Mouse (Mus musculus) neural tube, embryonic 12.5 days (tissue): ENCODE results near the gene Sgcd. TPM values are rescaled to one million over a fixed set of nuclear protein-coding genes. Genes with fewer than 3 reads are reported as not detected.
A peak's percentile ranks its signal among the peaks of the same experiment; 100 is the strongest.
"Not testable (repeated sequence)": the region's sequence is repeated elsewhere in the genome, so short reads cannot be mapped to it uniquely, and the experiment has no call there.

Experiments used
- ATAC-seq: fragments of 200-750 bp; cut with Nextera tagmentation; 2 replicates; pipeline ENCODE4 v1.8.0; 2017; ENCODE audit warnings: low read depth, mild to moderate bottlenecking, moderate TSS enrichment, moderate library complexity; ENCODE audit not compliant: low FRiP score
- H3K27ac ChIP-seq: fragments of 300-500 bp; sonication (generic); 2 replicates; pipeline ENCODE4 v1.5.1; 2016
- H3K27me3 ChIP-seq: fragments of 300-500 bp; sonication (generic); replicated peaks from 2 replicates; pipeline ENCODE4 v1.6.1; 2016; ENCODE audit warnings: mild to moderate bottlenecking
- H3K36me3 ChIP-seq: fragments of 300-500 bp; sonication (generic); 2 replicates; pipeline ENCODE4 v1.6.1; 2016; ENCODE audit warnings: mild to moderate bottlenecking
- H3K4me1 ChIP-seq: fragments of 300-500 bp; sonication (generic); 2 replicates; pipeline ENCODE4 v1.6.1; 2016
- H3K4me2 ChIP-seq: fragments of 300-500 bp; sonication (generic); replicated peaks from 2 replicates; pipeline ENCODE4 v1.6.1; 2016; ENCODE audit warnings: mild to moderate bottlenecking
- H3K4me3 ChIP-seq: fragments of 300-500 bp; sonication (generic); 2 replicates; pipeline ENCODE4 v1.5.1; 2016
- H3K9ac ChIP-seq: fragments of 300-500 bp; sonication (generic); 2 replicates; pipeline ENCODE4 v1.6.1; 2016; ENCODE audit warnings: mild to moderate bottlenecking
- H3K9me3 ChIP-seq: fragments of 300-500 bp; sonication (generic); 2 replicates; pipeline ENCODE4 v1.6.1; 2016; ENCODE audit warnings: mild to moderate bottlenecking
- WGBS: fragments of 180-500 bp; shearing (Covaris S2); methylation state at CpG from one replicate; pipeline ENCODE4 v1.1.7; 2016; 5-methylcytosine and 5-hydroxymethylcytosine counted together
- polyA plus RNA-seq: library from polyadenylated mRNA; unstranded; fragments of >200 nt; fragmentation: Nextera tagmentation; extraction: Ambion mirVana; gene quantifications from 2 replicates; pipeline ENCODE4 v1.2.1, GENCODE M21; 2016

The Sgcd gene
- polyA plus RNA-seq, 1 experiment from 2014 or later = 2.6 TPM

DNA sequence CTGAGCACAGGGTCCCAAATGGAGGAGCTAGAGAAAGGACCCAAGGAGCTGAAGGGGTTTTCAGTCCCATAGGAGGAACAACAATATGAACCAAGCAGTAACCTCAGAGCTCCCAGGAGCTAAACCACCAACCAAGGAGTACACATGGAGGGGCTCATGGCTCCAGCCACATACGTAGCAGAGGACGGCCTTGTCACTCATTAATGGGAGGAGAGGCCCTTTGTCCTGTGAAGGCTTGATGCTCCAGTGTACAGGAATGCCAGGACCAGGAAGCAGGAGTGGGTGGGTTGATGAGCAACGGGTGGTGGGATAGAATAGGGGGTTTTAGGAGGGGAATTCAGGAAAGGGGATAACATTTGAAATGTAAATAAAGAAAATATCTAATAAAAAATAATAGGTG is 225.2 kb downstream of the Sgcd start:
- not testable (repeated sequence) for H3K9ac ChIP-seq, H3K27ac ChIP-seq, H3K4me2 ChIP-seq, H3K36me3 ChIP-seq, H3K4me3 ChIP-seq, H3K27me3 ChIP-seq, H3K9me3 ChIP-seq, ATAC-seq, H3K4me1 ChIP-seq
- 86% methylated on average over 3 of the region's 3 CpGs for WGBS

DNA sequence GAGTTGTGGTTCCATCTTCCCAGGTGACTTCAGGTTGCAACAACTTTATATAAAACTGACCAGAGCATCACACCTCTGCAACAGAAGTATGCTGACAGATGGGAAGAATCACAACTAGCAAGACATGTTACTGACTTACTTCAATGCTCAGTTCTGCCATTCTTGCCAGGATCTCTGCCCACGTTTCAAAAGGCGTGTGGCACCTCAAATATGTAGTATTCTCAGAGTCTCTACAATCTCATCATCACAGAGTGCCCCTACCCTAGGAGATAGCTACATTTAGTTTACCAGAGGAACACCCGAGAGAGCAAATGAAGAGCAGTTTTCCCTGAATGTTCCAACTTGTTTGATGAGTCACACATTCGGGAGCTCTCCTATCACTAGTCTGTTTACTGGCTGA is 229.8 kb downstream of the Sgcd start:
- 88% methylated on average over 4 of the region's 4 CpGs for WGBS
- H3K4me1 ChIP-seq = no peaks in the 10 kb centered on the region
- ATAC-seq = no peak
- H3K27ac ChIP-seq = no peak overlapping the region
- H3K9me3 ChIP-seq = no peaks in the 10 kb centered on the region
- H3K4me3 ChIP-seq = no peak overlapping the region
- no peaks in the 10 kb centered on the region for H3K27me3 ChIP-seq
- H3K9ac ChIP-seq = no peak overlapping the region
- H3K4me2 ChIP-seq = no peak overlapping the region
- no peaks in the 10 kb centered on the region for H3K36me3 ChIP-seq

DNA sequence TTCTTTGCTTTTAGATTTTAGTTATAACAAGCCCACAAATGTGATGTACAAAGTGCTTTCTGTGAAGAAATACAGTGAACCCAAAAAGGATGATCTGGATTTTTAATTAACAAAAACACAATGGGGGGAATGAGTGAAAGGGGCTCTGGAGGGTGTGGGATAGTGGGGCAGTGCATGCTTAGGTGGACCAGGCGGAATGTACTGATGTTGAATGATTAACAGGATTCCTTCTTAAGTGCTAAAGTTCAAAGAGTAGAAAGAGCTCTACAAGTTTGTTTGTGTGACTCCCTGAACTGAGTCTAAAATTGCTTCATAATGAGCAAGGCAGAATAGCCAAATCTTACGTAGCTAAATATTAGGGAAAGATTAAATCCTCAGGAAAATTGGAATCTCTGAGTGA is 246.0 kb downstream of the Sgcd start:
- Histone ChIP-seq H3K4me1 (no peaks in the 10 kb centered on the region), H3K36me3 (no peaks in the 10 kb centered on the region), H3K4me2 (no peak overlapping the region), H3K27ac (no peak overlapping the region), H3K9ac (no peak overlapping the region), H3K4me3 (no peak overlapping the region), H3K27me3 (no peaks in the 10 kb centered on the region), H3K9me3 (no peaks in the 10 kb centered on the region)
- WGBS = 81% methylated on average over 2 of the region's 2 CpGs
- no peak for ATAC-seq

DNA sequence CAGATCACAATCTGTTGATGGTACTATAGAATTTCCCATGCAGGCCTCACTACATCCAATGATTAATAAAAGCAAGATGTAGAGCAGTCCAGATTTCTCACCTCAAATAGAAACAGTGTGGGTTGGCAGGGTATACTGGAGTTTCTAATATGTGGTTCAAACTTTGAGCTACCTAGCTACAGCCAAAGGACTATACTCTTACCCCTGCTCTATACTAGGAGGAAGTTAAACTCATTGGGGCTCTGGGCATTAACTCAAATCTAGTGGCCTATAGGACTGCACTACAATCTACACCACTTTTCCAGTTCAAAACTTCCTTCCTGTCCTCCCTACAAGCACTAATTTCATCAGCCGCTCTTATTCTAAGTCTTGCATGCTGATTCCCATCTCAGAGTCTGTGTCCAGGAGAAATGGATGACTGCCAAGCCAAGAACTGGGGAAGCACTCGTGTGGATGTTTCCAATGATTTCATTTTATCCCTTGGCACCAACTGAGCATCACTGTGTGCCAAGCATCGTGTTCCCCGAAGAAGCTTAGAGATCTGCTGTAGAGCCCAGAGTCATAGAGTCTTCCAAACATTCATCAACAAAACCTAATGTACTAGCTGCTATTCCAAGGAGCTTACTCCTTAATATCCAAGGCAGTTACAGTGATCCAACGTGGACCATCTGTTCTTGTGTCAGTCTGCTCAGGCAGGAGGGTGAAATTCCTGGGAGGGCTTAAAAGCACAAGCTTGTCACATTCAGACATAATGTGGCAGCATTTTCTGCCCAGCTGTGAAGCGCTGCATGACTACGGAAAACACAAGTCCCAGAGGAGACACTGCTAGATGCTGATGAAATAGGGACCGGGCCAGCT is 283.6 kb downstream of the Sgcd start:
- Histone ChIP-seq H3K9me3 (no peaks in the 10 kb centered on the region), H3K27me3 (no peaks in the 10 kb centered on the region), H3K4me3 (no peak overlapping the region), H3K9ac (no peak overlapping the region), H3K27ac (no peak overlapping the region), H3K4me1 (no peaks in the 10 kb centered on the region), H3K36me3 (no peaks in the 10 kb centered on the region), H3K4me2 (no peak overlapping the region)
- 74% methylated on average over 8 of the region's 8 CpGs for WGBS
- ATAC-seq = no peak

DNA sequence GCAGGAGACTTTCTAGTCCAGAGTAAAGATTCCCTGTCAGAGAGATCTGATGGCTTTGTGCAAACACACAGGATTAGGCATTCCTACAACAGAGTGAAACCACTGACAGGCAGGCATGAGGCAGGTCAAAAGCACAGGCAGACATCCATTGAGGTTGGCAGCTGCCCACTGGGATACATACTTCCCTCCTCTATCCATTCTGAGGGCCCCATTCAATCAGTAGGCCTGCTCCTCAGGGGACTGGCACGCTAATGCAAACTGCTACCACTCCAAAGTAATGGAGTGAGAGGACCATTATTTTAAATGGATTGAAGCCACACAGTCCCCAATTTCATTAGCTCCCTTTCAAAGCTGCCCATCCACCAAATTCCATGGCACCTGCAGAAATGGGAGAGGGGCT is 293.2 kb downstream of the Sgcd start:
- H3K4me2 ChIP-seq = no peak overlapping the region
- no peak overlapping the region for H3K9ac ChIP-seq
- 44% methylated on average over 1 of the region's 1 CpGs for WGBS
- no peaks in the 10 kb centered on the region for H3K4me1 ChIP-seq
- peak; percentile 37; the same call in 1 of the 2 replicates for ATAC-seq
- H3K4me3 ChIP-seq = no peak overlapping the region
- no peaks in the 10 kb centered on the region for H3K27me3 ChIP-seq
- H3K9me3 ChIP-seq = no peaks in the 10 kb centered on the region
- no peak overlapping the region for H3K27ac ChIP-seq
- no peaks in the 10 kb centered on the region for H3K36me3 ChIP-seq

DNA sequence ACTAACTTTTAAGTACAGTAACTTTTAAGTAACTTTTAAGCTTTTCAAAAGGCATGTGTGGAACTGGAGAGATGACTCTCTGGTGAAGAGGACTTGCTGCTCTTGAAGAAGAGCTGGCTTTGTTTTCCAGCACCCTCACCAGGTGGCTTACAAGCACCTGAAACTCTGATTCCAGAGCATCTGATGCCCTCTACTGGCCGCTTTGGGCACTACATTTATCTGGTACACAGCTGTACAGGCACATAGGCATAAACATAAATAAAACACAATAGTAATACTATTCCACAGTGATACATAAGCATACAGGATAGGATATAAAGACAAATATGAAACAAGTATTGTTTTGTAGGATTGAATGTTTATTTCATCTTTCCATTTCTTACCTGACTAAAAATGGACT is 330.6 kb downstream of the Sgcd start:
- no peaks in the 10 kb centered on the region for H3K9me3 ChIP-seq
- H3K27me3 ChIP-seq = no peaks in the 10 kb centered on the region
- no peak for ATAC-seq
- no peaks in the 10 kb centered on the region for H3K4me1 ChIP-seq
- WGBS = 4% methylated on average over 1 of the region's 1 CpGs
- H3K36me3 ChIP-seq = no peaks in the 10 kb centered on the region
- no peak overlapping the region for H3K4me3 ChIP-seq
- H3K9ac ChIP-seq = no peak overlapping the region
- no peak overlapping the region for H3K4me2 ChIP-seq
- H3K27ac ChIP-seq = no peak overlapping the region

DNA sequence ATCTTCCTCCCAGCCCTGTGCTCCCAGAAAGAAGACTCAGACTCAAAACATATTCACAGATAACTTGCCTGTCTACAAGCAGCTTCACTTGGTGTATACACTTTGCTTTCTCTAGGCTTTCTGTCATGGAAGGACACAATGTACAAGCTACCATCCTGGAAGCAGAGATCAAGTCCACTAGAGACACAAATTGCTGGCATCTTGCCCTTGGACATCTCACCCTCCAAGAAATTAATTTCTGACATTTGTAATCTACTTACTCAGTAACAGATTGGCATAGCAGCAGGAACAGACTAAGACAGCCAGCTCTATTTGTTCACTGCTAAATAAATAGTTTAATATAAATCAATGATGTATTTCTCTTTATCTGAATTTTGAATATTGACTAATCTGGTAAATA is 342.9 kb downstream of the Sgcd start:
- Histone ChIP-seq H3K9me3 (no peaks in the 10 kb centered on the region), H3K27ac (no peak overlapping the region), H3K27me3 (no peaks in the 10 kb centered on the region), H3K9ac (no peak overlapping the region), H3K4me2 (no peak overlapping the region), H3K4me3 (no peak overlapping the region), H3K4me1 (peaks cover 9% of the 10 kb centered on the region; the same call in 1 of the 2 replicates), H3K36me3 (no peaks in the 10 kb centered on the region)
- ATAC-seq = no peak

DNA sequence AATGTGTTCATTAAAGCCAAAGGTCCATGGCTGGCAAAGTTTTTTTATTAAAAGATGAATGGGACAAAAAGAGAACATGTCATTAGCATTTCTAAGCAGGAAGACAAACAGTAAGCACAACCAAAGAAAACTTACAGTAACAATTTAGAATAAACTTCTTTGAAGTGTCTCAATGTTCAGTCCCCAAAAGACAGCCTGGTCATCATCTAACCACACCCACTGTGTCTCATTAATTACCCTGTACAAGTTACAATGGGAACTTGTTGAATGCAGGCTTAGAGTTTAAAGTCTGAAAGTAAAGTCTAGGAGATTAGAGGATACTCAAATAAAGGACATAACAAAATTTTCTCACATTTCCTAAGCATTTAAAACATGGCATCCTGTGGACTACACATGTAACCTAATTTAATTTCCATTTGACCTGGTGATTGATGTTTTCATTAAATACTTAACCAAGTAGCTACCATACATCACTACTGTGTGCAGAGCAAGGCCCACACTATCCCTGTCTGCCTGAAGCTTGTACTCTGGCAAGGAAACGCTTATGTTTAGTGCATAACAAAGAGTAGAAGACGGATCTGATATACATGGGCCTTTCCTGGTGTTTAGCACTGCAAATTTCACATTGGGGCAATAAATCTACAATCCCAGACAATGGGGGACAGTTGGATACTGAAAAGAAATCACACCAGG is 347.1 kb downstream of the Sgcd start:
- no peak overlapping the region for H3K9ac ChIP-seq
- H3K4me2 ChIP-seq = no peak overlapping the region
- H3K9me3 ChIP-seq = no peaks in the 10 kb centered on the region
- no peak overlapping the region for H3K27ac ChIP-seq
- no peak overlapping the region for H3K4me3 ChIP-seq
- peaks cover 9% of the 10 kb centered on the region; the same call in 1 of the 2 replicates for H3K4me1 ChIP-seq
- H3K36me3 ChIP-seq = no peaks in the 10 kb centered on the region
- peak; percentile 71 for ATAC-seq
- H3K27me3 ChIP-seq = no peaks in the 10 kb centered on the region
- 18% methylated on average over 2 of the region's 2 CpGs for WGBS

DNA sequence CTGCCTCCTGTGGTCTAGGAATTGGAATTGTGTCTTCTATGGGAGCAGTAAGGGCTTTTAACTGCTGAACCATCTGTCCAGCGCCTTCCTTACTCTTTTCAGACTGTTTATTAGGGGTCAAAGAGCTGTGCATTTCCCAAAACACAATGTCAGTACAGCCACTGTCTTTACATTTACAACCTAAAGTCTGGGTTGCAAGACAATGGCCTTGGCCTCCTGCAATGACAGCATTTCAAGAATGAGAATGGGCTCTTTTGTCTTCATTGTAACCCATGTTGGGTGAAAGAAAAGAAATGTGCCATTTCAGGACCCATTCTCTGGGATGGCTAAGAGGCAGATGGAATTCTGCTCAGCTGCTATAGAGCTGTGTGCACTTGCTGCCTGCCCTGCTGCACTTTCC is 348.2 kb downstream of the Sgcd start:
- Histone ChIP-seq H3K27me3 (no peaks in the 10 kb centered on the region), H3K9ac (no peak overlapping the region), H3K4me2 (no peak overlapping the region), H3K4me3 (no peak overlapping the region), H3K9me3 (no peaks in the 10 kb centered on the region), H3K36me3 (no peaks in the 10 kb centered on the region), H3K4me1 (peaks cover 9% of the 10 kb centered on the region; the same call in 1 of the 2 replicates), H3K27ac (no peak overlapping the region)
- 6% methylated on average over 1 of the region's 1 CpGs for WGBS
- ATAC-seq = peak; percentile 56

DNA sequence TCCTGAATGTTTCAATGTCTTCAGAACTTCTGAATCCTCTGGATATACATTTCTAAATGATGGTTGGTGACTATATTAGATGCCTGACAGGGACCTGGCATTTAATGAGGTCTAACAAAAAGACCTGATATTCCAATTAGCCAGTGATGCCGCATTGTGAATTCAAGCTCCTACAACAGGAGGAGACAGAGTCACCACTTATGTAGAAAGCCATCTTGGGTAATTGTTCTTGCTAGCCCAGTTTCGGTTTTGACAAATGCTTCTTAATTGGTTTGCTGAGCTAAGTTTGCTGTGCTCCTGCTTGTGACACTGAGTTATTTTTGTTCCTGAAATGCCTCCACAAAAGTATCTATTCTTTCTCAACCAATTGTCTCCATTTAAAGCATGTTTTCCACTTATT is 358.6 kb downstream of the Sgcd start:
- 94% methylated on average over 2 of the region's 2 CpGs for WGBS
- no peaks in the 10 kb centered on the region for H3K4me1 ChIP-seq
- no peak overlapping the region for H3K9ac ChIP-seq
- no peak overlapping the region for H3K27ac ChIP-seq
- H3K36me3 ChIP-seq = no peaks in the 10 kb centered on the region
- H3K27me3 ChIP-seq = no peaks in the 10 kb centered on the region
- H3K4me3 ChIP-seq = no peak overlapping the region
- no peak overlapping the region for H3K4me2 ChIP-seq
- H3K9me3 ChIP-seq = no peaks in the 10 kb centered on the region
- no peak for ATAC-seq

DNA sequence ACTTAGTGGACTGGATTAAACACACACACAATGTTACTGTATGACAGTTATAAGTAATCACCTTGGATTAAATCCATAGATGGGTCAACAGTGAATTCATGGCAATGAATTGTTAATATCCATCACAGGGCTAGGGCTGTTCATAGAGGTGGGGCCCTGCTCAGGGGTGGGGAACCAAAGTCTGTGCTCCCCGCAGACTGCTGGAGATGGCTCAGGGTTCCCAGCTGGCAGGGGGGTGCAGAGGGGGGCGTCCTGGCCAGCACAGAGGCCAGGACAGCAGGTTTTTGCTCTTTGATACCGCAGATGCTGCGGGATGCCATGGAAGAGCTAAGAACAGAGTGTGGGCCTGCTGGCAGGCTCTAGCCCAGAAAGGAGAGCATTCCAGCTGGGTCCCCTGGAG is 378.9 kb downstream of the Sgcd start:
- Histone ChIP-seq H3K9ac (no peak overlapping the region), H3K4me3 (no peak overlapping the region), H3K4me1 (no peaks in the 10 kb centered on the region), H3K27me3 (no peaks in the 10 kb centered on the region), H3K9me3 (no peaks in the 10 kb centered on the region), H3K36me3 (no peaks in the 10 kb centered on the region), H3K27ac (no peak overlapping the region), H3K4me2 (no peak overlapping the region)
- WGBS = 85% methylated on average over 4 of the region's 4 CpGs
- no peak for ATAC-seq

DNA sequence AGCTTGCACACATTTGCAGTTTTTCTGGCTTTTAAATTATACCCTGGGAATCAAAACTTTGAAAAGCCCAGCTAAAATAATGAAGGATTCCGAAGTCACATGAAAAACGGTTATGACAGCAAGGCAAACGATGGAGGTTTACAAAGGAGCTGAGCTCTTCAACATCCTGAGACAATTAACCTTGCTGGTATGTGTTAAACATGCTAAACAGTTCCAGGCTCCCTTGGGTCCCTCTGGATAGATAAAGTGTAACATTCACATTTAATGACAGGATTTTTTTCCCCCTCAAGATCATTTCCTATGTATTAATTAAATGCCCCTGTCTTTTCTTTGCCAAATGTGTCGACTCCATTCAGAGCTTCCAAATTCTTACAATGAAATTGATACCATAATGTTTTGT is 414.1 kb downstream of the Sgcd start:
- Histone ChIP-seq H3K27ac (no peak overlapping the region), H3K4me2 (no peak overlapping the region), H3K9ac (no peak overlapping the region), H3K36me3 (no peaks in the 10 kb centered on the region), H3K27me3 (no peaks in the 10 kb centered on the region), H3K9me3 (no peaks in the 10 kb centered on the region), H3K4me3 (no peak overlapping the region), H3K4me1 (no peaks in the 10 kb centered on the region)
- 64% methylated on average over 4 of the region's 4 CpGs for WGBS
- no peak for ATAC-seq

DNA sequence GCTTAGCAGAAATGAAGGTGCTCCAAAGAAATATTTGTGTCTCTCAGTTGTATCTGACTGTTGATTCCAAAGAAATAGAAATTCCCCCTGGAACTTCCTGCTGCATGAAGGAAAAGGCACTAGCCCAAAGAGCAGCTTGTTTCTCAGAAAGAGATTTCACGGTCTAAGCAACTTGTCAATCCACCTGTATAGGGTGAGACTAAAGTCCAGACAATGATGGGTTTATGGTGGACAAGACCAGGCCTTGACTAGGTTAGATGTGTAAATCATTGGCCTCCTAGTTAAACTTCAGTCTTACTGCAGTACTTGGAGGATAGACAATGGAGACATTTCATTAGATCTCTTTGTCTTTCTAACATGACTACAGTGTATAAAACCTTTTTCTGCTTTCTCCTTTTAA is 420.3 kb downstream of the Sgcd start:
- Histone ChIP-seq H3K36me3 (no peaks in the 10 kb centered on the region), H3K4me3 (no peak overlapping the region), H3K4me2 (no peak overlapping the region), H3K9me3 (no peaks in the 10 kb centered on the region), H3K27me3 (no peaks in the 10 kb centered on the region), H3K27ac (no peak overlapping the region), H3K4me1 (no peaks in the 10 kb centered on the region), H3K9ac (no peak overlapping the region)
- no peak for ATAC-seq
- 91% methylated on average over 1 of the region's 1 CpGs for WGBS
